Mouse (Mus musculus) cerebellum, adult 8-10 months (tissue): Measurements from ENCODE around the gene Fbxo3.
"Not testable (repeated sequence)": the region's sequence is repeated elsewhere in the genome, so short reads cannot be mapped to it uniquely, and the experiment has no call there.

Experiments
- DNase-seq: peaks from one replicate; pipeline ENCODE4 v3.0.0; 2022

Gene Fbxo3

GRCm38 (mm10) chr2:104027458-104028138 is at the start of gene Fbxo3:
Gene Fbxo3, plus strand, starts transcription at chr2:104027721.
- DNase-seq = peak; percentile 91

GRCm38 (mm10) chr2:103982250-103982649 is 45.3 kb upstream of the Fbxo3 start:
- DNase-seq = peak; percentile 49

DNA sequence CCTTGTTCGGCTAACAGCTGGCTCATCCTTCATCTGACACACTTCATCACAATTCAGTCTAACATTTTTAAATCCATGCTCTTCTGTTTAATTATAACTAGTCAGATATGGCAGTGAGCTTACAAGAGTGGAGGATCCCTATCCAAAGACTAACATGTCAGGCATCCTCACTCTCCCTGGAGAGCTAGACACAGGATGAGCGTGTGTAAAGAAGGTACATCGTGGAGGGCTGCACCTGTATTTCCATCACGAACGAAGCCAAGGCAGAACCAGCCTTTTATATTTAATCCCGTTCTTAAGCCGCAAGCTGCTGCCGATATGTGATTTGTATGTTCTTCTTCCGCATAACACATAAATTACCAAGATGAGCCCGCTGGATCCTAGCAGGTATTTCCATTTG is 44.4 kb upstream of the Fbxo3 start:
- no peak for DNase-seq

DNA sequence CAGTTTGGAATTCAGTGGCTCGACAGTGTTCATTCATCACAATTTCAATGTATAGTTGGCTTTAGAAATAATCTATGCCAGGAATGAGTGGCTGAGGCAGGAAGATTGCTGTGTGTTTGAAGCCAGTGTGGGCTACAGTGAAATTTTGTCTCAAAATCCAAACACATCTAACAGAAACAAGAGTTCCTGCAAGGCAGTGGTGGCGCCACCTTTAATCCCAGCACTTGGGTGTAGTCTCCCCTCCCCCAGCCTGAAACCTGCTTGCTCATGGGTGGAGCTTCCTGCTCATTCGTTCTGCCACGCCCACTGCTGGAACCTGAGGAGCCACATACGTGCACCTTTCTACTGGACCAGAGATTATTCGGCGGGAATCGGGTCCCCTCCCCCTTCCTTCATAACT is 39.9 kb upstream of the Fbxo3 start:
- not testable (repeated sequence) for DNase-seq

- DNase-seq = no peak
Observed at GRCm38 (mm10) chr2:103989724-103990123, 37.8 kb upstream of the Fbxo3 start.

DNA sequence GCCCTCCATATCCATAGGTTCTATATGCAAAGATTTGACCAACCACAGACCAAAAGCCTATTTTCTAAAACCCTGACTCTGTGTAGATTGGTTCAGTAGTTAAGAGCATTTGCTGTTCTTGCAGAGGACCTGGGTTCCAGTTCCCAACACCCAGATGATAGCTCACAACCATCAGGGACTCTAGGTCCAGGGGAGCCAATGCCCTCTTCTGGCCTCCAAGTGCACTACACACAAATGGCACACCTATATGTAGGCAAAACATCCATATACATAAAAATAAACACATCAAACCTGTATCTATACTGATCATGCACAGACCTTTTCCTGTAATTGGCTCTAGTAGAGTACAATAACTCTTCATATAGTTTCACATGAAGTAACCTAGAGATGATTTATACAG is 36.2 kb upstream of the Fbxo3 start:
- DNase-seq = no peak

DNA sequence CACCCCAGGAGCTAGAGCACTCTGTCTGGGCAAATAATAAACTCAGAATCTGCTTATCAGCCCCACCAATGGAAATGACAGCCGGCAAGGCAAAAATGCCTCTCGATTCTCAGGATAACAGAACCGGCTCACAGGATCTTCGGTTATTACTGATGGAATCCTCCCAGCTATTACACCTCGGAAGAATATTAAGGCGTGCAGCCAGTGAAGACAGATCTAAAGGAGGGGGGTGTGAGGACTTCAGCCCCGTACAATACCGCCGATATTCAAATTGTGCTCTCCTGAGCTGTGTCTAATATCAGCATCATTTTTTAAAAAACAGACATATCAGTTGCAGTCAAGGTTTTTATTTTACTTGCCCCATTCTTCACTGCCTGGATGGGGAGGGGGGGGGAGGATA is 35.4 kb upstream of the Fbxo3 start:
- DNase-seq = no peak

- no peak for DNase-seq
Observed at GRCm38 (mm10) chr2:103992618-103993332, 34.7 kb upstream of the Fbxo3 start.

DNA sequence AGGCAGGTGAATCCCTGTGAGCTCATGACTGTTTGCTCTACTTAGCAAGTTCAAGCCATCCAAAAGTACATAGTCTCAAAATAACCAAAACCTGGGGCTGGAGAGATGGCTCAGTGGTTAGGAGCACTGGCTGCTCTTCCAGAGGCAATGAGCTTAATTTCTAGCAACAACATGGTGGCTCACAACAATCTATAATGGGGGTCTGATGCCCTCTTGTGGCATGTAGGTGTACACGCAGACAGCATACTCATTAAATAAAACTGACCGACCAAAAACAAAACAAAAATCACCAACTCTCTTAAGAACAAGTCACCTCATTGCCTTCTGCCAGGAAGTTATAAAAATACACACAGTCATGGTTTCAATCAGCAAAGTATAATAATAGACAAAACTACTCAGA is 26.4 kb upstream of the Fbxo3 start:
- DNase-seq = no peak

- no peak for DNase-seq
Observed at GRCm38 (mm10) chr2:104001861-104002260, 25.7 kb upstream of the Fbxo3 start.

DNA sequence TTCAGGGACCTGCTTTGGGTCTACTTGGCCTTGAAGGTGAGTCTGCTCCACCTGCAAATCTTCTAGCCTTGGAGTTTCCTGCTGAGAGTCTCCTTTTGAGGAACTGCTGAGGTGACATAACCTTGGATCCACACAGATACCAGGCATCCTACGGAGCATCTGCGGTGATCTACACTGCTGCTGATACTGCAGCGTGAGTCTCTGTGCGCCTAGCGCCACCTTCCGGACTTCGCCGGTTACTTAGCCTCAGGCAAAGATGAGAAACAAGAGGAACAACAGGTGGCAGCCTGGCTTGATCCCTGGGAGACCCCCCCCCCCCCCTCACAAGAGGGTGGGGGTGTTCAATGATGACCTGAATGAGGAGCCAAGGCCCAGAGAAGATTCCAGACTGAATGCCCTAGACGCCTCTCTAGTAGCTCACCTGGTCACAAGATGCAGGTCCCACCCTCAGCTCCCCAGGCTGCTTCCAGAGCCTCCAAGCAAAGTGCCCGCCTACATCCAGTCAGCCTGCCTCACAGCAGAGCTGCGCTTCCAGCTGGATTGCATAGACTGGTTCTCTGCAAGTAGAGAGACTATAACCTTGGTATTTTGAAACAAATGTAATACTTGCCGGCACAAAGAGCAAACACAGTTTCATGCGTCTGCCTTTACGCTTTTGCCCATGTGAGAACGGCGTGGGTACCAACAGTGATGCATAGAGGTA is 24.7 kb upstream of the Fbxo3 start:
- peak; percentile 22 for DNase-seq

GRCm38 (mm10) chr2:104007793-104008519 is 19.6 kb upstream of the Fbxo3 start:
- no peak for DNase-seq

GRCm38 (mm10) chr2:104008853-104009252 is 18.7 kb upstream of the Fbxo3 start:
- DNase-seq = not testable (repeated sequence)

DNA sequence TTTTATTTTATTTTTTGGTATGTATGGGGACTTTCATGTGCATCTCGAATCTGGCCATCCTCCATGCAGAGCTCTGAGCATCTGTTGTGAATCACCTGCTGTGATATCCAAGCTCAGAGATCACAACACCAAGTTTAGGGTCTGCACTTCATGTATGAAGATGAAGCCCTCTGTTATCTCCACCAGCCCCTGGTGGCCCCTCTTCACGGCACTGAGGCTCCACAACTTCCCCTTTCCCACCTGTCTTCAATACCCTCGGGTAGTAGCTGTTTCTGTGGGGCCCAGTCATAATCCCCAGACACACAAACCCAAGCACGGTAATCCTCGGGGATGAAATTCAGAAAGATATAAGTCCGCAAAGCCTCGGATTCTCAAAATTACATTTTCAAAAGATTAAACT is 4.4 kb upstream of the Fbxo3 start:
- no peak for DNase-seq

DNA sequence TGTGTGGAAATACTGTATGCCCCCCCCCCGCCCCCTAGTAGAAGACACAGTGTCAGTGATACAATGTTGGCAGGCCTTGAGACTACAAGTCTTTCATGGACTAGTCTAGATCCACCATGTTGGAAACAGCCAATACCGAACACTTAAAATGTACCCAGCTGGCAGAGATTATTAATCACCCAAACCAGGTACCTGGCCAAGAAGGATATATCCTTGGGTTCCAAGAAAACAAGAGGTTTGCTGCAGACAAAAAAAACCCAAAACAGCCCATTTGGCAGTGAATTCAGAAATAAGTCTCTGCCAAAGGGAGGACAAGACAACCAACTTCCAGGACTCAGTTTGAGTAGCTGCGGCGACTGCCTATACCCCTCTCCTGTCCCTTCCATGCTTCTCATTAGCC is 2.9 kb upstream of the Fbxo3 start:
- no peak for DNase-seq

GRCm38 (mm10) chr2:104028139-104028723 is 710 bp downstream of the Fbxo3 start, which contains the start of gene 4931422A03Rik:
Gene 4931422A03Rik, minus strand, starts transcription at chr2:104028361.
- no peak for DNase-seq

DNA sequence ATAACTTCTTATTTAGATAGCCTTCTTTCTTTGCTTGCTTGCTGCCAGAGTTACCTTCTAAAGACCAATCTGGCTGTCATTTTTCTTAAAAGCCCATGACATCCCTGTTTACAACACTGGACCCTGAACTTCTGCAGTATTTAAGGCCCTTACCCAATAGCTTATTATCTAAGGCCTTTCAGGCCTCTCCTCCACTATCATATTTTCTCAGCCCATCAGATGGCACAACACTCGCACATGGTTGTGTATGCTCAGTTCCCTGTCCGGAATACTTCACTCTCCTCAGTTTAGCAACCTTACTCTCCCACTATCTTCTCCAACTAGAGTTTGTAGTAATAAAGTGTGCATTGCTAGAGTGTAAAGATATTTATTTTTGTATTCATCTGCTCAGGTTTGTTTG is 1.6 kb downstream of the Fbxo3 start:
- DNase-seq = no peak

- DNase-seq = no peak
Observed at GRCm38 (mm10) chr2:104030381-104030780, 2.9 kb downstream of the Fbxo3 start.

- no peak for DNase-seq
Observed at GRCm38 (mm10) chr2:104032056-104032455, 4.5 kb downstream of the Fbxo3 start.

- peak; percentile 57 for DNase-seq
Observed at GRCm38 (mm10) chr2:104034832-104035472, 7.4 kb downstream of the Fbxo3 start.

DNA sequence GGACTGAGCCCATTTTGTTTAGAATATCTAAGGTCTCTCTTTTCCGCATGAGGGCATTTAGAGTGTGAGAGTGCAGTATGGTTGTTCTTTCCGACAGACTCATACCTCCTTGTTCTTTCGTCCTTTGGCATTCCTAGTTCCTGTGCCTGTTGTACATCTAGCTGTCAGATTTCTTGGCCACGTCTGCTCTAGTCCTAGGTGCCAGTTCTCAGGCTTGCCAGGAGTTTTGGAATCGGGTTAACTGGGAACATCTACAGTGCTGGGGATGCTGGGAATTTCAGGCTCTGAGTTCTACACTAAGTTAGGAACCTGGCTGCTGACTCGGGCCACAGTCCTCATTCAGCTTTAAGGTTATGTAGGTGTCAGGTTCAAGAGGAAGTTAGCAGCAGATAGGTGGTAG is 8.1 kb downstream of the Fbxo3 start:
- no peak for DNase-seq

- no peak for DNase-seq
Observed at GRCm38 (mm10) chr2:104036316-104036715, 8.8 kb downstream of the Fbxo3 start.
